Mouse (Mus musculus): Measurements from ENCODE around the gene Sdhd.
"Not testable (repeated sequence)": the region's sequence is repeated elsewhere in the genome, so short reads cannot be mapped to it uniquely, and the experiment has no call there.

Sdhd gene

DNA sequence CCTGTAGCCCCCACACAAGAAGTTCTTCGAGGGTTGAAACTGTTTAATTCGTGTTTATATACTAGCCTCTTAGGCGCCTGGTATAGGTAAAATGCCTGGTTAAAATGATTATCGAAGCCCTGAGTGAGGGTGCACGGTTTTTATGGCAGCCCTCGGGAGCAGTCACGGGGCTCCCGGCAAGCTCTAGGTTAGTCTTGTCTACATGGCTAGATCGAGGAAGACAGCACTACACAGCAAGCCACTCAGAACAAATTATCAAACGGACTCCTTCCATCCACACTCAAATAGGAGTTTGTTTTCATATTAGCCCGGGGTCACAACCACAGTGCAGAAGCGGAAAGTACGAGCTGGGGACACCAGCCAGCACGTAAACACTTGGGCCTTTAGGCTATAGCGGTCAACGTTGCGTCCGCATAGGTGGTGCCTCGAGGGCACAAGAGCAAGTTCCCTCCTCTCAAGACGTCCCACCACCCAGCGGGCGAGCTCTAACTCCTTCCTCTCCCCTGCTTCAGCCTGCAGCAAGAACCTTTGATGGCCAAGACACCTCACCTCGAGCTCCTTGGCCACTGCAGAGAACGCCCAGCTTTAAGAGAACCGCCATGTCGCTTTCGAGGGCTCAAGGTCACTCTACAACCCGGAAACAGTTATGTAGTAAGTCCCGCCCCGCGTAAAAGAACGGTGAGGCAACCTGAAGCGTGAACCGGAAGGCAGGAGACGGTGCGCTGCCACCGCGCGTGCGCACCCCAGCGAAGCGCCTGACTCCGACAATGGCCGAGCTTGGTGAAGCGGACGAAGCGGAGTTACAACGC lies at the start of gene Sdhd, which contains the start of gene Timm8b:
Gene Sdhd, minus strand, starts transcription at position 624 of the 809 bp plus-strand sequence.
Gene Timm8b, plus strand, starts transcription at position 722 of the 809 bp plus-strand sequence.
- DNase-seq (ENCODE audit: extremely low read depth, low read depth): peak; percentile 92

DNA sequence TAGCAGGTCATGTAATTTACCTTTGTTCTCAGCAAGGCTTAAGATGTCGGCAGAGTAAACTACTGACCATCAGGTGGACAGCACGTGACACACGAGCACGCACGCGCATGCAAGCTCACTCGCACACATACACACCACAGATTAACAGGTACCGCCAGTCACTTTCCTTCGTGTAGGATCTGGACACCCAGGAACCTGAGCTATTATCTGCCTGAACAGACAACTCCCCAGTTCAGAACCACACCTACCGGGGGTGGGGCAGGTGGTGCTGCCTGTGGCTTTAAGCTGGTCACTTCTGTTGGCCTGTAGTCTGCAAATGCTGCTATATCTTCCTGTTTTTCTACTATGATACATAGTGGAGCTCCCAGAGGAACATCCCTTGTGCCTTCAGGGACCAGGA lies 46.9 kb upstream of the Sdhd start:
- no peak for DNase-seq (ENCODE audit: extremely low read depth, low read depth)

DNA sequence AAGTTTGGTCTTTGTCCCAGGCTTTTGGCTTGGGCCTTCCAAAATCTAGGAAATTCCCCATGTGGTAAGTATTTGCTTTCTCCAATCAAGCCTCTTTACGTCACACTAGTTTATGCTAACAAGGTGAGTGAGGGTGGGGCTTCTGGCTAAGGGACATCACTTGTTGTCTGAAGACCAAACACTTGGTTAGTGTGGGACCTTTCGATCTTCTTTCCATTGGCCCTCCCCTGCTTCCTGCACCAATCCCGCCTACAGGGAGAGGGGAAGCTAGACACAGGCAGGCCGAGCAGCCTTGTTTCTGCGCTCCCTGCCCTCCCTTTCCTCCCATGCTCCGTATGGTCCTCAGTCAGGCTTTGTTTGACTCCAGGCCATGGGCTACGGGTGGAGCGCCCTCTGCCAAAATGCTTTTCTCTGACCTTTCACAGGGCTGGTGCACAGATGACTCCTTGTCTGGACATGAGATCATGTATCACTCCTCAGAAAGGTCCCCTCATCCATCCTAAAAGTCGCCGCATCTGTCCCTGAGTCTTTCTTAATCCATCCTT lies 43.3 kb upstream of the Sdhd start:
- DNase-seq (ENCODE audit: extremely low read depth, low read depth): no peak

DNA sequence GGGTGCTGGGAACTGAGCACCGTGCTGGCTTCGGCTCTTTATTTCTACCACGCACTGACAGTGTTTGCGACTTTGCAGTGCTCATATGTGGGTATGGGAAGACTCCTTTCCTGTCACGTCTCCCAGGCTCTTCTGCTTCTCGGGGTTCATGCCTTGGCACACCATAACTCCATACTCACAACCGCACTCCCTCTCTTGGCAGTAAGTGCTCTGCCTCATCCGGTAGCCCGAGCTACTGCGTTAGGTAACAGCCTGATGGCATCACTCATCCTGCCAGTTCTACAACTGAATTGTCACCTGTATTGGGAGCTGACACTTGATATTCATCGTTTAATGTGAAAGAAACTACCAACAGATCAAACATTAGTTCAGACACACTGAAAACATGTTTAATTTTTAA lies 30.7 kb upstream of the Sdhd start:
- DNase-seq (ENCODE audit: extremely low read depth, low read depth): no peak

DNA sequence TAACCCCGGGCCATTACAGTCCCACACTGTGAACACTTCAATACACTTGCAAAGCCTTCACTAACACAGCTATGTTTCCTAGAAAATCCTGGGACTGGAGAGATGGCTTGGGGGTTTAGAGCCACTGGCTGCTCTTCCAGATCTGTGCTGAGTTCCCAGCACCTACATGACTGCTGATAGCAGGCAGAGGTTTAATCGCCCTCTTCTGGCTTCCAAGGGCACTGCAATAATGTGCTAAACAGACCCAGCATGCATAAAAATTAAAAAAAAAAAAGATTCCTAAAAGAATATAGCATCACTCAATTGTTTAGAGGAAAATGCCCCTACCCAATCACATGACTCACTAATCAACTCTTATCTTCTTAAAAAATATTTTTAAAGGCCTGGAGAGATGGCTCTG lies 29.4 kb upstream of the Sdhd start:
- peak; percentile 64 for DNase-seq (ENCODE audit: extremely low read depth, low read depth)

DNA sequence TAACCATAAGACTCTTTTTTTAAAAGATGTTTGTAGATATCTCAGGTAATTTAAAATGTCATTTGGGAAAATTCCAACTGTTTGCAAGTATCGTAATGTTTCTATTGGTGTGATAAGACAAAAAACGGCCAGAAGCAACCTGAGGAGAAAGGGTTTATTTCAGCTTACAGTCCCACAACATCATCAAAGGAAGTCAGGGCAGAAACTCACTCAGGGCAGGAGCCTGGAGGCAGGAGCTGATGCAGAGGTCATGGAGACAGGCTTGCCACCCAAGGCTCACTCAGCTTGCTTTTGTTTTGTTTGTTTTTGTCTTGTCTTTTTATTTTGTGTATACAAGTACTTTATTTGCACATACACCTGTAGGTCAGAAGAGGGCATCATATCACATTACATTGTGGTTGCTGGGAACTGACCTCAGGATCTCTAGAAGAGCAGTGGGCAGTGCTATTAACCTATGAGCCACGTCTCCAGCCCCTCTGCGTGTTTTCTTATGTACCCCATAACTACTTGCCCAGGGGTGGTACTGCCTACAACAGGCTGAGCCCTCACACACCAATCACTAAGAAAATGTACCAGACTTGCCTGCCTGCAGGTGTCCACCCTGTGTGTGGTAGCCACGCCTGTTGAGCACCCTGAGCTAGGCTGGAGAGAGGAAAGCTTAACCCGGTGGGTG lies 28.5 kb upstream of the Sdhd start:
- DNase-seq (ENCODE audit: extremely low read depth, low read depth): peak; percentile 39

DNA sequence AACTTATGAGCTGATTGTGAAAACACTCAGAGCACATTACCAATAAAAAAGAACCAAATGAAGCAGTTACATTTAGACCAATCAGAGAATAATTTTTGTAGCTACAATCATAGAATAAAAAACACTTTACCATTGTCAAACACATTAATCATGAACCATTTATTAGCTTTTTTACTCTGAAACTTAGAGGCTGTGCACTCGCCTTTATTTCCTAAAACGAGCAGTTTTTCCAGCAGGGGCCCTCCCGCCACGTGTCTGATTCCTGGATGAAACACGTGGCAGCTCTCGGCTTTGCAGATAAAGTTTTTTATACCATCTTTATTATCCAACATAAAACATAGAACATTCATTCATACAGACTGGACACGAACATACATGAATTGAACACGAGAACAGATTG lies 27.3 kb upstream of the Sdhd start:
- DNase-seq (ENCODE audit: extremely low read depth, low read depth): not testable (repeated sequence)

DNA sequence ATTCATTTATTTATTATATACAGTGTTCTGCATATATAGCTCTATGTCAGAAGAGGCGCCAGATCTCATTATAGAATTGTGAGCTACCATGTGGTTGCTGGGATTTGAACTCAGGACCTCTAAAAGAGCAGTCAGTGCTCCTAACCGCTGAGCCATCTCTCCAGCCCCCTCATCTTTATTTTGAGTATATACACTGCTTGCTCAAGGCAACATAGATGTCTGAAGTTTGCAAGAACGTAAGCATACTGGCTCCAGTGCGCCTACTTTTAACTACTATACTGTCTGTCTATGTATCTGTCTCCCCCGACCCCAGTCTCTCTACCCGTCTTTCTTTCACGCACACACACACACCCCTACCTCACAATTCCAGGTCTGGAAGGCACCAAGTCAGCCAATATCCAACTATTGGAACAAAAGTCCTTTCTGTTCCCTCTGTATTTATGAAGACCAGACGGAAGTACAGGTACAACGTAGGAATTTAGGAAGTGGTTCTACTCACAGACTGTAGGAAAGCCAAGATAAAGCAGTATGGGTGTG lies 14.2 kb upstream of the Sdhd start:
- peak; percentile 42 for DNase-seq (ENCODE audit: extremely low read depth, low read depth)

DNA sequence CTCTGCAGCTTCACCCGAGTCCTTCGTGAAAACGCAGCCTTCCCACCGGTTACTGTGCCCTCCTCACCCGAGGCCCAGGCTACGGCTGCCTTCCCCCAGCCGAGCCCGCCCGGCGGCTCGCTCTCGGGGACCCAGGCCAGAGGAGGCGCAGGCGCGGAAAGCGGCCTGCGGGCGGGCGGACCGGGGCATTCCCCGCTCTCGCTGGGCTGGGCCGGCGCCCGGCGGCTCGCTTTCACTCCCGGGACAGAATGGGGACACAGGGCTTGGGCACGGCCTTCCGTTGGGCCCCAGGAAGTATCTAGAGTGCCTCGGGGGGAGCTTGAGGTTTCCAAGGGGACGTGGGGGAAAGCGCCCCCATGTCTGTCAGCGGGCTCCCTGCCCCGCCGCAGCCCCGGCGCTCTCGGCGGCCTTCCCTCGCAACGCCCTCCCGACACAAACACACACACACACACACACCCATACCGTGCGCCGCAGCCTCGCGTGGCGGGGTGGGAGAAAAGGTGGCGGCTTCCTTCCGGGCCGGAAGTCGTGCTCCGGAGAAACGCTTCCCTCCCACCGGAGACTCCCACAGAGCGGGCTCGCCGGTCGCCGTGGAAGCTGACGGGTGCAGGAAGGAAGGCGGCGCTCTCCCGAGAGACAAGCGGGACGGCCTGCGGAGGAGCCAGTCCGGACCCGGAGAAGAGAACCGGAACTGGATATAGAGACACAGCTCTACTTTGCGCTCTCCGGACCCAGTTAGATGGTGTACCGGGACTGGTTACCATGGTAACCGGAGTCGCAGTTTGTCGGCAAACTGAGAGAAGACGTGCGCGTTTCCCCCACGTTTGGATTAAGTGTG lies 13.4 kb upstream of the Sdhd start, which contains the start of the genes Pih1d2 and Nkapd1:
Gene Pih1d2, plus strand, starts transcription at position 556 of the 838 bp plus-strand sequence.
Gene Nkapd1, minus strand, starts transcription at position 699 of the 838 bp plus-strand sequence.
- peak; percentile 86 for DNase-seq (ENCODE audit: extremely low read depth, low read depth)

DNA sequence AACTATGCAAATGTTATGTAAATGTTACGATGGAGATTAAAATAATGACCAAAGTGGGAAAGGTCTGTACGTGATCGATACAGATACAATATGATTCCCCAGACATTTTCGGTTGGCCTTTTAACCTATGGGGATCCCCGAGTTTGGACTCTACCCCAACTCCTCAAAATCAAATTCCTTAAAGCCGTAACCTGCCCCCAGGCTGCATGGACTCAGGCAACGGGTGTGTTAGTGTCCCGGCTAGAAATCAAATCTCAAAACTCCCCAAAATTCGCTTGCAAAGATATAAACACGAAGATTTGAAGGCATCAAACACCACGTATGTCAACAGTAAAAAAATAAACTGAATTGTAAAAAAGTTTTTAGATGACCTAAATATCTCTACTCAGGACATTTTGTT lies 12.5 kb upstream of the Sdhd start:
- no peak for DNase-seq (ENCODE audit: extremely low read depth, low read depth)

DNA sequence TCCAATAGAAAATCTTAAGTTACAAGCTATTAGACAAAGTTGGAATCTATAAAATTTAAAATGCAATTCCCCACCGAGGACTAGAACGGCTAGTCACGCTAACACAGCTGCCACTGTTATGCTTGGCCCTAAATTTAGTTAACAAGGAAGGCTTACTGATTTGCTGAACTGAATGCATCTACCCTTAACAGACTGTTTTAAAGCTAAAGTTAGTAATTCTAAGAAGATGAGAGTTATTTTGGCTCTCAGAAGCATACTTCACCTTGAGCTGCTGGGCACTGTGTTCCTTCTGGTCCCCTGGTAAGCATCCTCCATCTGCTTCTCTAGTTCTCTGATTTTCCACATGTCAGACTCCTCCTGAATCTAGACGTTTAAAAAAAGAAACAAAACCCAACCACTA lies 8.5 kb upstream of the Sdhd start:
- DNase-seq (ENCODE audit: extremely low read depth, low read depth): no peak

DNA sequence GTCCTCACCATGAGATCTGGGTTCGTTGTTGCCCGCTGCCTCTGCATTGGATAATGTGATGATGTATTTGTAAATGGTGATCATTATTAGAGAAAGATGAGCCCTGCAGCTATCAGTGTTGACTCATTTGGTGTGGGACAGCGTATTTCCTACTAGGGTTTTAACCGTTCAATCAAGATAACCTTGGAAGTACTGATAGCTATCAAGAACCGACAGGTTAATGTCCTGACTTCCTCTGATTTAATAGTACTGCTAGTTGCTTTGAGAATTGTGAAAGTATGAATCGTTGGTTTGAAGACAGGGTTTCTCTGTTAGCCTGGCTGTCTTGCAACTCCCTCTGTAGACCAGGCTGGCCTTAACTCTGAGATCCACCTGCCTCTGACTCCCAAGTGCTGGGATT lies 726 bp upstream of the Sdhd start:
- DNase-seq (ENCODE audit: extremely low read depth, low read depth): no peak

DNA sequence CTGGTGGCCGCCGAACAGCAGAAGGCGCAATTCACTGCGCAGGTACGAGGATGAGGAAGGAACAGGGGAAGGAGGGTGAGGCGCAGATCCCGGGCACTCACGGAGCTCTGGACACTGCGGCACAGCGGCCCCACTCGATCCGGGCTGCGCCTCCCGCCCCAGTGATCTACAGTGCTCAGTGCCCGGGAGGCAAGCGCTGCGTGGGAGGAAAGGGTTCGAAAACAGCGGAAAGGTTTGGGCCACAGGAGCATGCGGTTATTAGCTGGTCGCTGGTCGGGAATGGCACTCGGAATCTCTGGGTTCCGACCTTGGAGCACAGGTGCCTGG lies 349 bp upstream of the Sdhd start:
- no peak for DNase-seq (ENCODE audit: extremely low read depth, low read depth)

DNA sequence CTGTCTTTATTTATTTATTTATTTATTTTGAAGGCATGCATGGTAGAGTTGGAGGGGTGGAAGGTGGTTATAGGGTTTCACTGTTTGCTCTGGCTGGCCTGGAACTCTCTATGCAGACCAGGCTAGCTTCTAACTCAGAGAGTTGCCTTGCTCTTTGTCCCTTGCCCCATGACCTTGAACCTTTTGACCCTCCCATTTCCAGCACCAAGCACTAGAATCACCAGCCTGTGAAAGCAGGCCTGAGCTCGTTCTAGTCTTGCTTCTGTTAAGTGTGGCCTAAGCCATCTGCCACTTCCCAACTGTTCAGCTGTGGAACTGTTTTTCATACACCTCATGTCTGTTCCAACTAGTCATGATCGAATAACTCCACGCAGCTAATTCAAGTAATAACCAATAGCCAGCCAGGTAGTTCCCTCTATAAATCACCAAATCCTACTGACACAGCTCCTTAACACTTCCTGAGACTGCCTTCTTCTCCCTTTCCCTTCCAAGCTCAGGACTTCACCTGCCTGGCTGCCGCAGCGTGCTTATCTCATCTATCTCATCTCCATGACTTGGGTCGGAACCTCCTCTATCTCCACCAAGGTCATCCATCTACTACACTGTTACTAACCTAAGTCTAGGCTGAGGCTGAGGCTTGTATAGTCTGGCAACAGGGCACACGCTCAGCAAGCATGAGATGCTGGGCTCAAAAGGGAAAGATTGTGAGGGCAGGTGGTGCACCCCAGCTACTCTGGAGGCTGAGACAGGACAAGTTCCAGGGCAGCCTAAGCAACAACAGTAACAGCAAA lies 1.4 kb downstream of the Sdhd start:
- DNase-seq (ENCODE audit: extremely low read depth, low read depth): no peak

DNA sequence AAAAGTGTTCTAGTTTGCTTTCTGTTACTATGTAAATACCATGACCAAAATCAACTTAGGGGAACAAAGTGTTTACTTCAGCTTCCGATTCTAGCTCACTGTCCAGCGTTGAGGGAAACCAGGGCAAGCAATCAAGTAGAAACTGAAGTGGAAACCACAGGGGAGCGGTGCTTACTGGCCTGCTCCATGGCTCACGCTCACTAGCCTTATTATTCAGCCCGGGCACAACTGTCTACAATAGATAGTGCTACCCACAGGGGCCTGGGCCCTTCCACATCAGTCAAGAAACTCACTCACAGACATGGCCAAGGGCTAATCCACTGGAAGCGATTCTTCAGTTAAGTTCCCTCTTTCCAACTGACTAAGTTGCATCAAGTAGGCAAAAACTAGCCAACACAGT lies 2.1 kb downstream of the Sdhd start:
- DNase-seq (ENCODE audit: extremely low read depth, low read depth): peak; percentile 55

DNA sequence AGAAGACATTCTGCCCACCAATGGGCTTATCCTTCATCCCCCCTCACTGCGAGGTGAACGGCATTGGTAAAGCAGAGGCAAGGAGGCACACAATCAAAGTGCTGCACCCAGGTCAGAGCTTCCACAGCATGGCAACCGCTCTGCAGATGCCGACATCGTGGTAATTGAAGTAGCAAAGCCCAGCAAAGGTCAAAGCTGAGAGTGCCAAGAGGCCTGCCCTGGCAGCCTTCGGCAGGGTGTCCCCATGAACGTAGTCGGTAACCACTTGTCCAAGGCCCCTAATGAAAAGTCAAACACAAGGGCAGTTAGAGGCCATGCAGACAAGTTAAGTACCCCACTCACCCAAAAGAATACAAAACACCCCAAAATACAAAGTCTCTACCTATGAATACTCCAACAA lies 6.6 kb downstream of the Sdhd start:
- DNase-seq (ENCODE audit: extremely low read depth, low read depth): no peak

DNA sequence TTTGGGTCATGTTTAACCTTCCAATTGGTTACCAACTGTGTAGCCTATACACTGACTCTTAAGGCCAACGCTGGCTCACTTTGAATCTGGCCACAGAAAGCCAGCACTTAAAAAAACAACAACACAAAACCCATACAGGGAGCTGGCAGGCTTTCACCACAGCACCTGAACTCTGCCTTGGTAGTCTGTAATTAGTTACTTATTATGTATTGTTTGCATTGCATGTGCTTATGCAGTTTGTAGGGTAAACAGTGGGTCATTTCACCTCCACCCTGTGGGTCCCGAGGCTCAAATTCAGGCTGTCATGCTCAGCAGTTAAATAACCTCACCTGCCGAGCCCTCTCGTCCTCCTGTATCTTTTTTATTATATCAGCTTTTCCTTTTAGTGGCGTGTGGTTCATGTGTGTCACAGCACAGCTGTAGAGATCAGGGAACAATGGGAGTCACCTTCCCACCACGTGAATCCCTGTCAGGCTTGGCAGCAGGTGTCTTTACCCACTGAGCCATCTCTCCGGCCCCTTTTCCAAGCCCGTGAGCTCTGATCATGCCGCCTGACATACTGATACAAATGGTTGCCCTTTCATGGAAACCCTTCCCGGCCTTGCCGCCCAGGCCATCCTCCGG lies 8.7 kb downstream of the Sdhd start:
- DNase-seq (ENCODE audit: extremely low read depth, low read depth): no peak

DNA sequence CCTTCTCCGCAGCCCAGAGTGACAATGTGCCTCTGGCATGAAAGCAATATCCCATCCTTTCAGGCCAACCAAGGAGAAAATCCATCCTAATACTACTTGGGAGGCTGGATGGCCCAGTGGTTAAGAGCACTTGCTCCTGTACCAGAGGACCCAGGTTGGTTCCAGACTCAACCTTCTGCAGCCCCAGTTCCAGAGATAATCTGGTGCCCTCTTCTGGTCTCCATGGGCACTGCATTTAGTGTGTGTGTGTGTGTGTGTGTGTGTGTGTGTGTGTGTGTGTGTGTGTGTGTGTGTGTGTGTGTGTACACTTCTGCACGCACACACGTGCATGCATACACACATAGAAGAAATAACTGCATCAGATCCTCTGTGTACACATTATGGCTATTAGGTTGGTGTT lies 10.1 kb downstream of the Sdhd start:
- DNase-seq (ENCODE audit: extremely low read depth, low read depth): peak; percentile 28

DNA sequence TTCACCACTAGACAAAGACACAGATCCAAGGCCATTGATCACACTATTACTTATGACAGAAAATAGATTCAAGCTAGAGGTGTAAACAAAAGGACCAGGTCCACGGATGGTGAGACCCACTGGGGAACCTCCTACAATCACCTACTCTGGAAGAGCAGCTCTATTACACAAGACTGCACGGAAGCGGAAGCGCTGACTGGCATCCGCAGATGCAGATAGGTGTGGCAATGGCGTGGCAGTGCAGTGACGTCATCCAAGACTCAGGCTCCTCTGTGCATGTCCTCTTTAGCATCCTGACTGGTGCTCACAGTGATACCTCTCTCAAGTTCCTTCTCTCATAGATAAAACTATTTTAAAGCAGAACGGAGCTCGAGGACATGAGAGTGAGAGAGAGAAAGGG lies 10.7 kb downstream of the Sdhd start:
- DNase-seq (ENCODE audit: extremely low read depth, low read depth): no peak

DNA sequence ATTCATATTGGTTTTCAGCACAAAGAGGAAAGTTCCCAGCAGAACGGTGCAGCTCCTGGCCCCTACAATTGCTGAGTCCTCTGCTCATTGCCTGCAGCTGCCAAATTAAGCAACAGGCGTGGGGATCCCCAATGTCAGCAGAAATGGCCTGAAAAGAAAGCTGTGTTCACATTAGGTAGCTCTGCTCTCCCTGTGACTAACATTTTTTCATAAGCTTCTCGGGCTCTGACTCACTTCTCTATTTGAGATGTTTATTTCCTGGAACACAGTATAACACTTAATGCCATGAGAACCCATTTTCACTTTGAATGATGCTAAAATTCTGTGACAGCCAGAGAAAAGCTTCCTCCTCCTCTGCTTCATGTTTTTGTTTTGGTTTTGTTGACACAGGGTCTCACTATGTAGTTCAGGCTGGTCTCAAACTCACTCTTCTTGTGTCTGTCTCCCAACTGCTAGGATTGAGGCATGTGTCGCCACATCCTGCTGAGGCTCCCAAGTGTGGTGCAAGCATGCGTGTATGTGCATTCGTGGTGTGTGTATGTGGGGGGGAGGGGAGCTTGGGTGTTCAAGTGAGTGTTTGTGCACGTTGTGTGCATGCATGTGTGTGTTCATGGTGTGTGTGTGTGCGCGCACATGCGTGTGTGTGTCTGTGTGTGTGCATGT lies 12.6 kb downstream of the Sdhd start:
- DNase-seq (ENCODE audit: extremely low read depth, low read depth): no peak
